Mouse (Mus musculus): ENCODE measurements at regions not wholly inside any gene's neighbourhood (a gene's known extent, or its start where the extent isn't known, plus 50 kb on each side); places are given as distances from the start of the nearest gene placed in this dataset.

DNA sequence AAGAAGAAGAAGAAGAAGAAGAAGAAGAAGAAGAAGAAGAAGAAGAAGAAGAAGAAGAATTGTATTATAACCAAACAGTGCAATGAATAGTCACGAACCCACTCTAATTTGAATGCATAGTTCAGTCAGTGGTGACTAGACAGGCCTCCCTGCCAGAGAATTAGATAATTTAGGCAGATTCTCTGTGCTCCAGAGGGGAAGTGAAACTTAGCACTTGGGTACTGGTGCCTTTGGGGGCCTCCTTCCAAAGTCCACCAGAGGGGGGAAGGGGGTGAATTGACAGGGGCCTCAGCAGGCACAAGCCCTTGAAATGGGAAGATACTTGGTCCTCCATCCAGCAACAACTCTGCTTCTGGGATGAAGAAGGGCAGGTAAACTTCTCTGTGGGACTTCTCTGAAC is 169.6 kb downstream of the Tex36 start:
- TF ChIP-seq CTCF (IDR thresholded peaks at IDR 0.05) (no peak), EP300 (IDR thresholded peaks at IDR 0.05) (no peak)
